Mouse (Mus musculus) G1E (cell line): ENCODE measurements around the gene Olfr315.

Experiments
- CTCF ChIP-seq: IDR thresholded peaks from 2 replicates; pipeline ENCODE4 v1.5.1; 2012; ENCODE audit warnings: low read depth, low read length, inconsistent platforms, mixed read lengths
- GATA1 ChIP-seq: IDR thresholded peaks from 2 replicates; pipeline ENCODE4 v1.6.1; 2012; ENCODE audit warnings: borderline replicate concordance, low read length, inconsistent platforms, mixed read lengths
- GATA2 ChIP-seq: IDR thresholded peaks from 2 replicates; pipeline ENCODE4 v1.6.1; 2012; ENCODE audit warnings: low read depth, low read length, inconsistent platforms, borderline replicate concordance
- POLR2AphosphoS5 ChIP-seq: IDR thresholded peaks from 2 replicates; pipeline ENCODE4 v1.6.1; 2012; ENCODE audit warnings: low read depth, low read length, inconsistent platforms; ENCODE audit not compliant: insufficient replicate concordance
- TAL1 ChIP-seq: conservative IDR thresholded peaks from 2 replicates; pipeline ENCODE4 v1.6.1; 2012; ENCODE audit warnings: low read depth, low read length, inconsistent platforms, mixed read lengths

DNA sequence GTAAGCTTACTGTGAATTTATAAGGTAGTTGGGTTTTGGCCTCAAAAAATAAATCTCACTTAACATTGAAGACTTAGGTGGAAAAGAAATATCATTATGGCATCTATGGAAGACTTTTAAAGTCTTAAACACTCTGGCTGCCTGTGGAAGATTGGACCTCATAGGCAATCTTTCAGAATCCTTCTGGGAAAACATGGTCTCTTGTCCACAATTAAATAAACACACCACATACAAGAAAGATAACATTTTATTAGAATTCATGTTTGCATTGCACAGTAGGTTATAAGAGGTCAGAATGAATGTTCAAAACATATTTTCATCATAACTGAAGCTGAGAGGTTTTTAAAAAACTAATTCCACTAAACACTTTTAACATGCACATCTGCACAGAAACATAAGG is 49.1 kb upstream of the Olfr315 start, which contains the start of gene Olfr318:
- TF ChIP-seq CTCF (no peak), POLR2AphosphoS5 (no peak), GATA1 (no peak), GATA2 (no peak), TAL1 (no peak)
